Mouse (Mus musculus) lung, embryonic 15.5 days (tissue): ENCODE measurements around the gene Svop. TPM values are rescaled to one million over a fixed set of nuclear protein-coding genes. Genes with fewer than 3 reads are reported as not detected.

Experiments used
- ATAC-seq: fragments of 200-750 bp; cut with Nextera tagmentation; 2 replicates; pipeline ENCODE4 v1.8.0; 2017; ENCODE audit warnings: moderate number of reproducible peaks, borderline replicate concordance; ENCODE audit not compliant: low FRiP score, low TSS enrichment; ENCODE audit errors: extremely low read depth
- H3K27ac ChIP-seq: fragments of 300-500 bp; sonication (generic); 2 replicates; pipeline ENCODE4 v1.5.1; 2015; ENCODE audit warnings: moderate library complexity, mild to moderate bottlenecking, inconsistent platforms
- H3K27me3 ChIP-seq: fragments of 300-500 bp; sonication (generic); 2 replicates; pipeline ENCODE4 v1.6.1; 2015; ENCODE audit warnings: inconsistent platforms
- H3K36me3 ChIP-seq: fragments of 300-500 bp; sonication (generic); 2 replicates; pipeline ENCODE4 v1.6.1; 2015; ENCODE audit warnings: inconsistent platforms
- H3K4me1 ChIP-seq: fragments of 300-500 bp; sonication (generic); 2 replicates; pipeline ENCODE4 v1.6.1; 2015; ENCODE audit warnings: inconsistent platforms
- H3K4me2 ChIP-seq: fragments of 300-500 bp; sonication (generic); 2 replicates; pipeline ENCODE4 v1.6.1; 2015; ENCODE audit warnings: inconsistent platforms, mild to moderate bottlenecking, moderate library complexity
- H3K4me3 ChIP-seq: fragments of 300-500 bp; sonication (generic); 2 replicates; pipeline ENCODE4 v1.5.1; 2015; ENCODE audit warnings: mild to moderate bottlenecking, inconsistent platforms
- H3K9ac ChIP-seq: fragments of 300-500 bp; sonication (generic); 2 replicates; pipeline ENCODE4 v1.6.1; 2015; ENCODE audit warnings: inconsistent platforms
- H3K9me3 ChIP-seq: fragments of 300-500 bp; sonication (generic); 2 replicates; pipeline ENCODE4 v1.6.1; 2016; ENCODE audit warnings: inconsistent platforms
- WGBS: fragments of 180-500 bp; shearing (Covaris S2); methylation state at CpG from one replicate; pipeline ENCODE4 v1.1.7; 2015; 5-methylcytosine and 5-hydroxymethylcytosine counted together
- polyA plus RNA-seq: library from polyadenylated mRNA; unstranded; fragments of >200 nt; fragmentation: Nextera tagmentation; extraction: Ambion mirVana; gene quantifications from 2 replicates; pipeline ENCODE4 v1.2.1, GENCODE M21; 2015

The Svop gene
- polyA plus RNA-seq, 1 experiment from 2014 or later: 0.44 TPM

GRCm38 (mm10) chr5:114129550-114130210 lies 38.3 kb upstream of the Svop start:
- H3K4me2 ChIP-seq: peak overlapping the region; percentile 100
- 74% methylated on average over 15 of the region's 15 CpGs for WGBS
- H3K4me1 ChIP-seq: peaks cover 25% of the 10 kb centered on the region
- H3K27ac ChIP-seq: no peak overlapping the region
- H3K9ac ChIP-seq: peak overlapping the region; percentile 65; the same call in 1 of the 2 replicates
- ATAC-seq: no peak
- H3K9me3 ChIP-seq: no peaks in the 10 kb centered on the region
- H3K4me3 ChIP-seq: peak overlapping the region; percentile 77
- no peaks in the 10 kb centered on the region for H3K27me3 ChIP-seq
- no peaks in the 10 kb centered on the region for H3K36me3 ChIP-seq

- WGBS: under 1% methylated on average over 69 of the region's 69 CpGs
- Histone ChIP-seq H3K4me1 (peaks cover 21% of the 10 kb centered on the region), H3K27me3 (no peaks in the 10 kb centered on the region), H3K36me3 (peaks cover 14% of the 10 kb centered on the region; the same call in 1 of the 2 replicates), H3K27ac (peak within 1 kb of the TSS; percentile 94), H3K9ac (peak within 1 kb of the TSS; percentile 72), H3K4me2 (peak within 1 kb of the TSS; percentile 98), H3K9me3 (no peaks in the 10 kb centered on the region), H3K4me3 (peak within 1 kb of the TSS; percentile 68)
- peak; percentile 9; the same call in 1 of the 2 replicates for ATAC-seq
Measured at GRCm38 (mm10) chr5:114127374-114128349, 36.3 kb upstream of the Svop start, which contains the start of gene Alkbh2. Alkbh2 (minus strand) TSS chr5:114128218.

GRCm38 (mm10) chr5:114126499-114127244 lies 35.3 kb upstream of the Svop start:
- Histone ChIP-seq H3K4me3 (peak overlapping the region; percentile 68; the same call in 1 of the 2 replicates), H3K9me3 (no peaks in the 10 kb centered on the region), H3K27ac (peak overlapping the region; percentile 94; the same call in 1 of the 2 replicates), H3K4me2 (peak overlapping the region; percentile 98), H3K36me3 (peaks cover 23% of the 10 kb centered on the region), H3K9ac (no peak overlapping the region), H3K27me3 (no peaks in the 10 kb centered on the region), H3K4me1 (peaks cover 12% of the 10 kb centered on the region)
- WGBS: 87% methylated on average over 7 of the region's 7 CpGs
- no peak for ATAC-seq

GRCm38 (mm10) chr5:114126008-114126407 lies 34.6 kb upstream of the Svop start:
- Histone ChIP-seq H3K9me3 (no peaks in the 10 kb centered on the region), H3K9ac (no peak overlapping the region), H3K4me2 (no peak overlapping the region), H3K27ac (no peak overlapping the region), H3K36me3 (peaks cover 30% of the 10 kb centered on the region), H3K4me1 (peaks cover 10% of the 10 kb centered on the region), H3K27me3 (no peaks in the 10 kb centered on the region), H3K4me3 (no peak overlapping the region)
- no peak for ATAC-seq
- WGBS: 94% methylated on average over 3 of the region's 3 CpGs

GRCm38 (mm10) chr5:114119806-114120205 lies 28.4 kb upstream of the Svop start:
- no peak for ATAC-seq
- H3K27ac ChIP-seq: no peak overlapping the region
- no peaks in the 10 kb centered on the region for H3K27me3 ChIP-seq
- H3K9ac ChIP-seq: no peak overlapping the region
- no peak overlapping the region for H3K4me2 ChIP-seq
- H3K36me3 ChIP-seq: peaks cover 53% of the 10 kb centered on the region
- no peak overlapping the region for H3K4me3 ChIP-seq
- 72% methylated on average over 4 of the region's 4 CpGs for WGBS
- no peaks in the 10 kb centered on the region for H3K4me1 ChIP-seq
- H3K9me3 ChIP-seq: no peaks in the 10 kb centered on the region

- H3K27ac ChIP-seq: no peak overlapping the region
- no peak overlapping the region for H3K9ac ChIP-seq
- no peaks in the 10 kb centered on the region for H3K4me1 ChIP-seq
- H3K4me2 ChIP-seq: no peak overlapping the region
- ATAC-seq: no peak
- H3K9me3 ChIP-seq: no peaks in the 10 kb centered on the region
- no peaks in the 10 kb centered on the region for H3K27me3 ChIP-seq
- 73% methylated on average over 7 of the region's 7 CpGs for WGBS
- peaks cover 50% of the 10 kb centered on the region for H3K36me3 ChIP-seq
- H3K4me3 ChIP-seq: no peak overlapping the region
Measured at GRCm38 (mm10) chr5:114116586-114116985, 25.2 kb upstream of the Svop start.

- no peak overlapping the region for H3K27ac ChIP-seq
- H3K9me3 ChIP-seq: no peaks in the 10 kb centered on the region
- H3K4me2 ChIP-seq: no peak overlapping the region
- WGBS: 73% methylated on average over 5 of the region's 5 CpGs
- ATAC-seq: no peak
- H3K27me3 ChIP-seq: no peaks in the 10 kb centered on the region
- peaks cover 50% of the 10 kb centered on the region for H3K36me3 ChIP-seq
- H3K4me1 ChIP-seq: no peaks in the 10 kb centered on the region
- H3K4me3 ChIP-seq: no peak overlapping the region
- no peak overlapping the region for H3K9ac ChIP-seq
Measured at GRCm38 (mm10) chr5:114115030-114115429, 23.7 kb upstream of the Svop start.

GRCm38 (mm10) chr5:114113334-114113733 lies 22.0 kb upstream of the Svop start:
- no peak for ATAC-seq
- Histone ChIP-seq H3K9ac (no peak overlapping the region), H3K4me3 (no peak overlapping the region), H3K4me1 (no peaks in the 10 kb centered on the region), H3K27me3 (no peaks in the 10 kb centered on the region), H3K36me3 (peaks cover 60% of the 10 kb centered on the region), H3K27ac (no peak overlapping the region), H3K4me2 (no peak overlapping the region), H3K9me3 (no peaks in the 10 kb centered on the region)
- whole genome bisulfite sequencing: 81% methylated on average over 6 of the region's 6 CpGs

- no peak for ATAC-seq
- Histone ChIP-seq H3K36me3 (peaks cover 61% of the 10 kb centered on the region), H3K9ac (no peak overlapping the region), H3K9me3 (no peaks in the 10 kb centered on the region), H3K27ac (no peak overlapping the region), H3K27me3 (no peaks in the 10 kb centered on the region), H3K4me2 (no peak overlapping the region), H3K4me1 (peaks cover 4% of the 10 kb centered on the region), H3K4me3 (no peak overlapping the region)
- WGBS: 75% methylated on average over 16 of the region's 16 CpGs
Measured at GRCm38 (mm10) chr5:114106391-114106935, 15.1 kb upstream of the Svop start.

- 72% methylated on average over 1 of the region's 1 CpGs for WGBS
- H3K4me1 ChIP-seq: peaks cover 15% of the 10 kb centered on the region
- ATAC-seq: no peak
- no peak overlapping the region for H3K9ac ChIP-seq
- no peak overlapping the region for H3K27ac ChIP-seq
- no peaks in the 10 kb centered on the region for H3K27me3 ChIP-seq
- peaks cover 25% of the 10 kb centered on the region for H3K36me3 ChIP-seq
- no peaks in the 10 kb centered on the region for H3K9me3 ChIP-seq
- no peak overlapping the region for H3K4me2 ChIP-seq
- H3K4me3 ChIP-seq: no peak overlapping the region
Measured at GRCm38 (mm10) chr5:114102807-114103206, 11.4 kb upstream of the Svop start.

GRCm38 (mm10) chr5:114101873-114102272 lies 10.5 kb upstream of the Svop start:
- H3K9me3 ChIP-seq: no peaks in the 10 kb centered on the region
- H3K36me3 ChIP-seq: peaks cover 20% of the 10 kb centered on the region
- no peak for ATAC-seq
- H3K9ac ChIP-seq: no peak overlapping the region
- H3K27ac ChIP-seq: no peak overlapping the region
- no peaks in the 10 kb centered on the region for H3K27me3 ChIP-seq
- peaks cover 15% of the 10 kb centered on the region for H3K4me1 ChIP-seq
- H3K4me2 ChIP-seq: no peak overlapping the region
- 82% methylated on average over 4 of the region's 4 CpGs for WGBS
- H3K4me3 ChIP-seq: no peak overlapping the region
